Mouse (Mus musculus) erythroblast, embryonic 14.5 days (primary cell): ENCODE data around the gene Cenpl.

ENCODE experiments used
- GATA1 ChIP-seq: IDR thresholded peaks from 2 replicates; pipeline ENCODE4 v1.6.1; 2012; ENCODE audit warnings: low read length, inconsistent platforms, mixed read lengths
- TAL1 ChIP-seq: IDR thresholded peaks from 3 replicates; pipeline ENCODE4 v1.6.1; 2012; ENCODE audit warnings: low read length, inconsistent platforms, mixed read lengths

DNA sequence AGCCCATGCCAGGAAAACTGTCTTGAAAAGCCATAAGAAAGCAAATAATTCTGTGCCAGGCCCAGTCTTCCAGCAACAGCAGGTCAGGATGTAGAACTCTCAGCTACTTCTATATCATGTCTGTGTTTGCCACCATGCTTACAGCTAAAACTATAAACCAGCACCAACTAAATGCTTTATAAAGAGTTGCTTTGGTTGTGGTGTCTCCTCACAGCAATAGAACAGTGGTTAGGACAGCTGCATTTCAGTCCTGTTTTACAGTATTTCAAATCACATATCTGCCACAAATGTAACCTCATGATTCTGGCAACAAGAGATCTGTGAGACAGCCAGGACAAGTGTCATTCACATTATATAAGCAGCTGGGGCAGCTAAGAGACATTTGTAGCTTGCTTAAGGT lies 29.7 kb upstream of the Cenpl start:
- TF ChIP-seq GATA1 (no peak), TAL1 (no peak)
